In the genomic region with DNA sequence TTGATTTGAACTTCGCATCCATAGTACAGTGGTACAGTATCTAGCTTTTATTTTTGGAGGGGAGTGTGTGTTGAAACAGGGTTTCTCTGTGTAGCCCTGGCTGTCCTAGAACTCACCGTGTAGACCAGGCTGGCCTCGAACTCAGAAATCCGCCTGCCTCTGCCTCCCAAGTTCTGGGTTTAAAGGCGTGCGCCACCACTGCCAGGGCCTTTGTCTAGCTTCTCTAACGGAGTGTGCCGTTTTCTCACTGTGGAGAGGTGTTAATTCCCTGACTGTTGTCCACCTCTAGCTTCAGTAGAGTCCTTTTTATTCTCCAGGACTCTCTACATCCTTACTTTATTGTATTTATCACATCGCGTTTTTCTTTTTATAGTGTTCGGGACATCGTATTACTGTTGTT, we compare ENCODE assay signal across 8 mouse cellular contexts. TPM values are rescaled to one million over a fixed set of nuclear protein-coding genes. Genes with fewer than 3 reads are reported as not detected.
A peak's percentile ranks its signal among the peaks of the same experiment; 100 is the strongest.
DNase-seq lines count a peak whose midpoint lies in the region; ATAC-seq and TF ChIP-seq lines count a peak whose summit lies in the region.

No protein-coding gene starts in this region.

- DNase-seq in heart, postnatal 14 days = no peak
- no peak for DNase-seq in hindbrain, embryonic 10.5 days (ENCODE audit: low spot score)
- no peak for DNase-seq in midbrain, embryonic 11.5 days (ENCODE audit: low spot score, missing footprints)
- DNase-seq in left cerebral cortex, postnatal 14 days (ENCODE audit: low spot score in 2 of 2) = no peak
- no peak for DNase-seq in embryo, embryonic 11 days

- no peak for ATAC-seq in heart, embryonic 15.5 days (replicated peaks; ENCODE audit: insufficient number of reproducible peaks, insufficient read depth, low FRiP score, low read depth)
- no peak for ATAC-seq in midbrain, embryonic 11.5 days (ENCODE audit: low FRiP score)
- no peak for ATAC-seq in frontal cortex, adult (ENCODE audit: low TSS enrichment)

- no peak for TF ChIP-seq POLR2A in bone marrow macrophage, adult 2 months (IDR thresholded peaks at IDR 0.05; ENCODE audit: borderline replicate concordance, low read depth, low read length)

- no peaks in the 10 kb centered on the region for H3K27me3 ChIP-seq in heart, embryonic 15.5 days
- no peaks in the 10 kb centered on the region for H3K27me3 ChIP-seq in hindbrain, embryonic 10.5 days (ENCODE audit: insufficient read depth, poor library complexity, severe bottlenecking)
- H3K27me3 ChIP-seq in midbrain, embryonic 11.5 days (ENCODE audit: control insufficient read depth, insufficient read depth, low read length) = no peaks in the 10 kb centered on the region

- peaks cover 20% of the 10 kb centered on the region for H3K4me1 ChIP-seq in heart, embryonic 15.5 days (replicated peaks)
- H3K4me1 ChIP-seq in bone marrow macrophage, adult 2 months (ENCODE audit: control insufficient read depth, insufficient read depth, low read length) = peaks cover 20% of the 10 kb centered on the region
- H3K4me1 ChIP-seq in hindbrain, embryonic 10.5 days (replicated peaks) = peaks cover 32% of the 10 kb centered on the region
- H3K4me1 ChIP-seq in midbrain, embryonic 11.5 days (ENCODE audit: control insufficient read depth, insufficient read depth, low read length) = peaks cover 9% of the 10 kb centered on the region

- no peak for TF ChIP-seq CTCF in bone marrow macrophage, adult 2 months (IDR thresholded peaks at IDR 0.05; ENCODE audit: low read depth, low read length)

- H3K36me3 ChIP-seq in heart, embryonic 15.5 days = peaks cover 37% of the 10 kb centered on the region
- peaks cover 67% of the 10 kb centered on the region for H3K36me3 ChIP-seq in hindbrain, embryonic 10.5 days
- peaks cover 17% of the 10 kb centered on the region for H3K36me3 ChIP-seq in midbrain, embryonic 11.5 days (ENCODE audit: control insufficient read depth, insufficient read depth, low read length)

- intact Hi-C loops in heart, postnatal 14 days (cut with DNase I) = loop anchor here (10.0 kb wide), 1 partner anchor 841 kb away; no protein-coding TSS in a partner anchor
- intact Hi-C loops in left cerebral cortex, postnatal 14 days (cut with DNase I) = no loop called here

- H3K27ac ChIP-seq in heart, embryonic 15.5 days = no peak overlapping the region
- H3K27ac ChIP-seq in bone marrow macrophage, adult 2 months (ENCODE audit: insufficient read depth, low read depth, low read length) = no peak overlapping the region
- H3K27ac ChIP-seq in hindbrain, embryonic 10.5 days = peak overlapping the region; percentile 96
- no peak overlapping the region for H3K27ac ChIP-seq in midbrain, embryonic 11.5 days (ENCODE audit: low read depth, low read length)

- no peaks in the 10 kb centered on the region for H3K9me3 ChIP-seq in heart, embryonic 15.5 days (replicated peaks)
- no peaks in the 10 kb centered on the region for H3K9me3 ChIP-seq in hindbrain, embryonic 10.5 days
- H3K9me3 ChIP-seq in midbrain, embryonic 11.5 days (ENCODE audit: control insufficient read depth, low read length) = no peaks in the 10 kb centered on the region

- H3K4me3 ChIP-seq in heart, embryonic 15.5 days = peak overlapping the region; percentile 91
- H3K4me3 ChIP-seq in bone marrow macrophage, adult 2 months (ENCODE audit: insufficient read depth, low read length) = peak overlapping the region; percentile 76
- peak overlapping the region; percentile 88 for H3K4me3 ChIP-seq in hindbrain, embryonic 10.5 days
- H3K4me3 ChIP-seq in midbrain, embryonic 11.5 days (ENCODE audit: low read depth, low read length) = peak overlapping the region; percentile 83

- 51% methylated on average over 12 of the region's 12 CpGs for WGBS in heart, embryonic 15.5 days
- 56% methylated on average over 12 of the region's 12 CpGs for WGBS in hindbrain, embryonic 10.5 days
- WGBS in midbrain, embryonic 11.5 days = 60% methylated on average over 12 of the region's 12 CpGs

- H3K9ac ChIP-seq in heart, embryonic 15.5 days = peak overlapping the region; percentile 87
- peak overlapping the region; percentile 90 for H3K9ac ChIP-seq in midbrain, embryonic 11.5 days (ENCODE audit: low read length)

- peak overlapping the region; percentile 81 for H3K4me2 ChIP-seq in heart, embryonic 15.5 days
- peak overlapping the region; percentile 50 for H3K4me2 ChIP-seq in midbrain, embryonic 11.5 days

RNA-seq across cellular contexts. Expression of gene Drosha, which starts 0.8 kb away (rescaled TPM):
- 19.8 and 24.8 TPM in 2 replicates for polyA plus RNA-seq in heart, embryonic 15.5 days (2015; fragmentation: Nextera tagmentation; extraction: Ambion mirVana)
- total RNA-seq in heart, postnatal 14 days (2021) = 10 to 100 TPM; 29.3 to 32.7 TPM
- 14.6 and 14.9 TPM in 2 replicates for polyA plus RNA-seq in bone marrow macrophage, adult 2 months (2012; ENCODE audit: insufficient read depth, insufficient read length, missing spikeins)
- 66.8 and 72.1 TPM in 2 replicates for polyA plus RNA-seq in hindbrain, embryonic 10.5 days (2016; fragmentation: Nextera tagmentation; extraction: Ambion mirVana)
- polyA plus RNA-seq in midbrain, embryonic 11.5 days (2014; fragmentation: Nextera tagmentation; extraction: Ambion mirVana) = 79.2 and 83.7 TPM in 2 replicates
- total RNA-seq in left cerebral cortex, postnatal 14 days (2021) = 10 to 100 TPM; 89.1 to 90.5 TPM

RNA-seq across cellular contexts. Expression of gene 6030458C11Rik, which starts 1.0 kb away (rescaled TPM):
- 23.1 and 25.3 TPM in 2 replicates for polyA plus RNA-seq in heart, embryonic 15.5 days (2015; fragmentation: Nextera tagmentation; extraction: Ambion mirVana)
- total RNA-seq in heart, postnatal 14 days (2021) = 10 to 100 TPM; 14.2 to 14.9 TPM
- polyA plus RNA-seq in bone marrow macrophage, adult 2 months (2012; ENCODE audit: insufficient read depth, insufficient read length, missing spikeins) = 17.6 and 18.6 TPM in 2 replicates
- polyA plus RNA-seq in hindbrain, embryonic 10.5 days (2016; fragmentation: Nextera tagmentation; extraction: Ambion mirVana) = 39.7 and 42.3 TPM in 2 replicates
- 24.3 and 25.3 TPM in 2 replicates for polyA plus RNA-seq in midbrain, embryonic 11.5 days (2014; fragmentation: Nextera tagmentation; extraction: Ambion mirVana)
- 10 to 100 TPM; 25.6 to 28.1 TPM for total RNA-seq in left cerebral cortex, postnatal 14 days (2021)
